Mouse (Mus musculus) small intestine, adult 2 months (tissue): ENCODE data around the gene Sncg.

Source experiments
- CTCF ChIP-seq: fragments of 200-500 bp; IDR thresholded peaks from 2 replicates; pipeline ENCODE4 v1.5.1; 2012; ENCODE audit warnings: low read depth, mild to moderate bottlenecking, control low read depth, inconsistent platforms, low read length, moderate library complexity, mixed read lengths; ENCODE audit not compliant: insufficient replicate concordance, insufficient read length; ENCODE audit errors: extremely low read depth
- POLR2A ChIP-seq: fragments of 200-500 bp; IDR thresholded peaks from 2 replicates; pipeline ENCODE4 v1.6.1; 2012; ENCODE audit warnings: low read depth, mild to moderate bottlenecking, control low read depth, inconsistent platforms, low read length, moderate library complexity

DNA sequence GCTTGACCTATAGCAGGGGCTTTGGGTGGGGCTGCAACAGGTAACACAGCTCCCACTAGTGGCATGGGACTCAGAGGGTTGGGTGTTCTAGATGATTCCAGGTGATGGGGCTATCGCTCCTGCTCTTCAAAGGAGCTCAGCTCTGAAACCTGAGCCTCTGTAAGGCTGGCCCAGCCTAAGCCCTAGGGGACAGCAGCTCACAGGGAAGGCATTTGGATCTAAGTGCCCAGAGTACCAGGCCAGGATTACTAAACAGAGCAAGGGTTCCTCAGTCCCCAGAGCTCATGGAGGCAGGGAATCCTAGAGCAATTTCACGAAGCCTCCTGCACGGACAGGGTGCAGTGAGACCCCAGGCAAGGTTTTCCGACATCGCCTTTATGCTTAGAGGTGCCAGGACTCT lies 1.4 kb upstream of the Sncg start:
- TF ChIP-seq CTCF, result no peak
- TF ChIP-seq POLR2A, result no peak
